Mouse (Mus musculus) B cell, adult 2 months (primary cell): ENCODE results near the gene Sh3bp5.

ENCODE experiments used
- DNase-seq, 2 experiments: peaks; one replicate each; pipeline ENCODE4 v3.0.0; 2022

Sh3bp5 gene

GRCm38 (mm10) chr14:31335765-31336164 is 100.1 kb downstream of the Sh3bp5 start:
- no peak for DNase-seq

- DNase-seq, result no peak
Observed at GRCm38 (mm10) chr14:31330957-31331356, 104.9 kb downstream of the Sh3bp5 start.

GRCm38 (mm10) chr14:31329741-31330140 is 106.1 kb downstream of the Sh3bp5 start:
- no peak for DNase-seq

- DNase-seq, result no peak
Observed at GRCm38 (mm10) chr14:31327681-31328080, 108.2 kb downstream of the Sh3bp5 start.

- no peak for DNase-seq
Observed at GRCm38 (mm10) chr14:31327196-31327595, 108.7 kb downstream of the Sh3bp5 start.

- no peak for DNase-seq
Observed at GRCm38 (mm10) chr14:31326770-31327169, 109.1 kb downstream of the Sh3bp5 start.

GRCm38 (mm10) chr14:31325551-31325950 is 110.3 kb downstream of the Sh3bp5 start:
- peak in 1 of 2 experiments; percentile 33 for DNase-seq

- DNase-seq, result peak; percentile 35 to 48
Observed at GRCm38 (mm10) chr14:31324851-31325250, 111.0 kb downstream of the Sh3bp5 start.

GRCm38 (mm10) chr14:31323849-31324792 is 111.8 kb downstream of the Sh3bp5 start, which contains the start of gene Dnah1:
Gene Dnah1 (minus strand): TSS chr14:31323896.
- DNase-seq, result peak; percentile 77 to 79

GRCm38 (mm10) chr14:31323189-31323588 is 112.7 kb downstream of the Sh3bp5 start:
- DNase-seq, result no peak

- DNase-seq, result no peak
Observed at GRCm38 (mm10) chr14:31322191-31322590, 113.7 kb downstream of the Sh3bp5 start.

- no peak for DNase-seq
Observed at GRCm38 (mm10) chr14:31321181-31321580, 114.7 kb downstream of the Sh3bp5 start.

- DNase-seq, result no peak
Observed at GRCm38 (mm10) chr14:31319546-31319945, 116.3 kb downstream of the Sh3bp5 start.

- DNase-seq, result no peak
Observed at GRCm38 (mm10) chr14:31317754-31318153, 118.1 kb downstream of the Sh3bp5 start.

GRCm38 (mm10) chr14:31316613-31317012 is 119.3 kb downstream of the Sh3bp5 start:
- DNase-seq, result no peak

GRCm38 (mm10) chr14:31313192-31313591 is 122.7 kb downstream of the Sh3bp5 start:
- DNase-seq, result peak; percentile 40
